Mouse (Mus musculus): ENCODE data around the gene Bbs4. TPM values are rescaled to one million over a fixed set of nuclear protein-coding genes. Genes with fewer than 3 reads are reported as not detected.

Gene Bbs4
- polyA plus RNA-seq, 1 experiment from 2014 or later, result 37.7 TPM

DNA sequence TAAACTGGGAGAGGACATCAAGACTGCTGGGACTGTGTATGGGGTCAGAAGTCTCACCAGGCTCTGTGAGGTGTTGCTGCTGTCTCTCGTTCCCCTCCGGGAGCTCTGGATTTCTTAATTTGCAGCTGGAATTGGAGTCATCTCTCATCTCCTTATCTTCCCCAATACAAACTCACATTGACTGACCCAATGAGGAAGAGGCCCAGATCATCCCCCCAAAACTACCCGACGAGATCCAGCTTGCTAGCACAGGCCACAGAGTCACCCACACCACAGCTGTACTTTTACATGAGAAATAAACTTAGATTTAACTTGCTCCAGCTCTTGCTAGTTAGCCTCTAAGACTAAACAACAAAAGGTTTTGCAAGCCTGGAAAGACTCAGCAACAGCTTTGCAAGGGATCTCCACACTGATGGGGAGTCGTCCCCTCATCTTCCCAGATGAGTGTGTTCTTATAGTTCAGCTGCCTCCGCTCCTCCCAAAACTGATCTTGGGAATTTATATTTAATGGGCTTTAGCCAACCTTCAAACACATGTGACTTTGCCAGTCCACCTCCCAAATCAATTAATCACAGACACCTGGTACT, 63.7 kb downstream of the Bbs4 start:
- Histone ChIP-seq H3K4me1 (ENCODE audit: control insufficient read depth, insufficient read depth, low read length) (0 out of 2 replicates have a peak, but pooled peaks cover 6% of the 10 kb centered on the region), H3K9ac (replicated peaks; ENCODE audit: low read depth, low read length) (no peak overlapping the region), H3K27ac (ENCODE audit: low read depth, low read length) (no peak overlapping the region), H3K9me3 (ENCODE audit: control insufficient read depth, low read length) (no peaks in the 10 kb centered on the region), H3K36me3 (ENCODE audit: control insufficient read depth, insufficient read depth, low read length) (no peaks in the 10 kb centered on the region), H3K27me3 (ENCODE audit: control insufficient read depth, insufficient read depth, low read length) (no peaks in the 10 kb centered on the region), H3K4me3 (ENCODE audit: low read depth, low read length) (no peak overlapping the region), H3K4me2 (ENCODE audit: low read depth, low read length) (no peak overlapping the region)
- WGBS, result 83% methylated on average over 6 of the region's 6 CpGs
- no peak for ATAC-seq (ENCODE audit: low read depth)

DNA sequence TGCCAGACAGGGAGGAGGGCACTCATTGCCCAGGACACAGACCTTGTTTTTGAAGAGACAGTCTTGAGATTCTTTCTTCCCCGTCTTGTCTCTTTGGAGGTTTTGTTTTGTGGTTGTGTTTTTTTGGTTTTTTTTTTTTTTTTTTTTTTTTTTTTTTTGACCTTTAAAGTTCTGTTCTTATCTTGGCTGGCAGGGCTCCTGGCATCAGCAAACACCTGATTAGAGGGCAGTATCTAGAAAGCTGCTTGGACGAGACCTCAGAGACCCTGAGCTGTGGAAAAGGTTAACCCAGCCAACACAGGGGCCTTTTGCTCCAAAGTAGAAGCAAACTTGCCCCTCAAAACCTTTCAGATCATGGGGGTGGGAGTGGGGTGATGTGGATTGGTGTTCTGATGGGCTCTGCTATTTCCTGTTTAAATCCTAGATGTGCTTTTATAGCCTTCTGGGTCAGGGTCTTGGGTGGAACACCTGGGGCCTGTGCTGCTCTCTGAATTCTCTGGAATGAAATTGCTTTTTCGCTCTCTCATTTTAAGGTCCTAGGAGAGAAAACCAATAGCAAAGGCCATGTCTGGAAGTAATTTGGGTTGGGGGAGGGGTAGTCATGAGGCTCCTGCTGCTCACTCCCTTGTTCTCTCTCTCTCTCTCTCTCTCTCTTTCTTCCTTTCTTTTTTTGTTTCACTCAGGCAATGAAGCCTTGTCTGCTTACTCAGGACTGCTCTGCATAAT, 64.5 kb downstream of the Bbs4 start:
- Histone ChIP-seq H3K4me1 (ENCODE audit: control insufficient read depth, insufficient read depth, low read length) (0 out of 2 replicates have a peak, but pooled peaks cover 6% of the 10 kb centered on the region), H3K4me2 (ENCODE audit: low read depth, low read length) (no peak overlapping the region), H3K9ac (replicated peaks; ENCODE audit: low read depth, low read length) (no peak overlapping the region), H3K27ac (ENCODE audit: low read depth, low read length) (no peak overlapping the region), H3K9me3 (ENCODE audit: control insufficient read depth, low read length) (no peaks in the 10 kb centered on the region), H3K27me3 (ENCODE audit: control insufficient read depth, insufficient read depth, low read length) (no peaks in the 10 kb centered on the region), H3K4me3 (ENCODE audit: low read depth, low read length) (no peak overlapping the region), H3K36me3 (ENCODE audit: control insufficient read depth, insufficient read depth, low read length) (no peaks in the 10 kb centered on the region)
- ATAC-seq (ENCODE audit: low read depth), result no peak
- WGBS, result 59% methylated on average over 3 of the region's 3 CpGs

DNA sequence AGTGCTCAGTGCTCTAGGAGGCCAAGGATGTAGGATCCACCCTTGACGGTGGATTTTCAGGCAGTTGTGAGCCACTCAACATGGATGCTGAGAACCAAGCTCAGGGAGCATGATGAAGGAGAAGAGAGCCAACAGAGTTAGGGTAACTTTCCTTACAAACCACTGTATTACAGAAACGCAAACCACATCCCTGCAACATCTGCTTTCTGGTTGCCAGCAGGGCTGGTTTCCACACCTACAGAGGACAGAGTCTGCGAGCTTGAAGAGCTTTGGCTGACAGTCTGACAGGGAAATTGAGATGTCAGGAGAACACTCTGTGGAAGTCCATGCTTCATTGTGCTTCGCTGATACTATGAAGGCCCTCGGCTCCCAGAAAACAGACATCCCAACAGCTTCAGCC, 65.2 kb downstream of the Bbs4 start:
- H3K27me3 ChIP-seq (ENCODE audit: control insufficient read depth, insufficient read depth, low read length), result no peaks in the 10 kb centered on the region
- no peak for ATAC-seq (ENCODE audit: low read depth)
- no peaks in the 10 kb centered on the region for H3K9me3 ChIP-seq (ENCODE audit: control insufficient read depth, low read length)
- no peaks in the 10 kb centered on the region for H3K36me3 ChIP-seq (ENCODE audit: control insufficient read depth, insufficient read depth, low read length)
- no peak overlapping the region for H3K9ac ChIP-seq (replicated peaks; ENCODE audit: low read depth, low read length)
- no peak overlapping the region for H3K4me3 ChIP-seq (ENCODE audit: low read depth, low read length)
- 0 out of 2 replicates have a peak, but pooled peaks cover 6% of the 10 kb centered on the region for H3K4me1 ChIP-seq (ENCODE audit: control insufficient read depth, insufficient read depth, low read length)
- H3K4me2 ChIP-seq (ENCODE audit: low read depth, low read length), result no peak overlapping the region
- no peak overlapping the region for H3K27ac ChIP-seq (ENCODE audit: low read depth, low read length)
- WGBS, result 88% methylated on average over 5 of the region's 5 CpGs

DNA sequence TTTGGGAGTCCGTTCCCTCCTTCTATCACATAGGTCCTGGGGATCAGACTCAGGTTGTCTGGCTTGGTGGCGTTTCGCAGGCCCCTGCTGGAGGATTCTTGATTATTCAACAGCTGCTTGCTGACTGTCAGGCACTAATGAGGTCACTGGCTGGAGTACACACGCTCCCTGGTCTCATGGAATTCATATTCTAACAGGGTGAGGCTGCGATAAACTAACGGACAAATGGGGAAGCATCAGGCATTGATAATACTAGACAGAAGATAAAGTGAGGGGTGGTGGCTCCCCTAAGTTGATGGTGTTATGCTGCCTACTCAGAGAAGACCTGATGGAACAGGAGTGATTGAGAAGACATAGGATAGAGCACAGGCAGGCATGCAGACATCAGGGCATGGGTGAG, 67.7 kb downstream of the Bbs4 start:
- Histone ChIP-seq H3K4me1 (ENCODE audit: control insufficient read depth, insufficient read depth, low read length) (0 out of 2 replicates have a peak, but pooled peaks cover 2% of the 10 kb centered on the region), H3K9me3 (ENCODE audit: control insufficient read depth, low read length) (no peaks in the 10 kb centered on the region), H3K27ac (ENCODE audit: low read depth, low read length) (no peak overlapping the region), H3K4me3 (ENCODE audit: low read depth, low read length) (no peak overlapping the region), H3K36me3 (ENCODE audit: control insufficient read depth, insufficient read depth, low read length) (no peaks in the 10 kb centered on the region), H3K27me3 (ENCODE audit: control insufficient read depth, insufficient read depth, low read length) (no peaks in the 10 kb centered on the region), H3K9ac (replicated peaks; ENCODE audit: low read depth, low read length) (no peak overlapping the region), H3K4me2 (ENCODE audit: low read depth, low read length) (no peak overlapping the region)
- 79% methylated on average over 6 of the region's 6 CpGs for WGBS
- no peak for ATAC-seq (ENCODE audit: low read depth)

DNA sequence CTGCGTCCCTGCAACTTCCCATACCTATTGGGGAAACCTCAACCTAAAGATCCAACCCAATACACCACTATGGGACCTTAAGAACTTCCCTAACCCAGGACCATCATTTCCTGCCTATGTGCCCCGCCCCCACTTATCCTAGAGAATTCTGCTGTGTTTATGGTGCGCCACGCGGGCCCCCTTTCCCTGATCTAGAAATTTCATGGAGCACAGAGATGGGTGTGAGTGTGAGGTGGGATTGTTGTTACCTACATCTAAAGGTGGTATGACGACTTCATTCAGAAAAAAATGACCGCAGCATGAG, 70.7 kb downstream of the Bbs4 start:
- Histone ChIP-seq H3K27ac (ENCODE audit: low read depth, low read length) (no peak overlapping the region), H3K4me2 (ENCODE audit: low read depth, low read length) (peak overlapping the region; percentile 27; the same call in 1 of the 2 replicates), H3K4me3 (ENCODE audit: low read depth, low read length) (no peak overlapping the region), H3K4me1 (ENCODE audit: control insufficient read depth, insufficient read depth, low read length) (no peaks in the 10 kb centered on the region), H3K9ac (replicated peaks; ENCODE audit: low read depth, low read length) (no peak overlapping the region), H3K36me3 (ENCODE audit: control insufficient read depth, insufficient read depth, low read length) (no peaks in the 10 kb centered on the region), H3K9me3 (ENCODE audit: control insufficient read depth, low read length) (no peaks in the 10 kb centered on the region), H3K27me3 (ENCODE audit: control insufficient read depth, insufficient read depth, low read length) (no peaks in the 10 kb centered on the region)
- 0 out of 2 replicates have a peak, but pooled peaks have one; percentile 11 for ATAC-seq (ENCODE audit: low read depth)
- 60% methylated on average over 7 of the region's 7 CpGs for whole genome bisulfite sequencing

DNA sequence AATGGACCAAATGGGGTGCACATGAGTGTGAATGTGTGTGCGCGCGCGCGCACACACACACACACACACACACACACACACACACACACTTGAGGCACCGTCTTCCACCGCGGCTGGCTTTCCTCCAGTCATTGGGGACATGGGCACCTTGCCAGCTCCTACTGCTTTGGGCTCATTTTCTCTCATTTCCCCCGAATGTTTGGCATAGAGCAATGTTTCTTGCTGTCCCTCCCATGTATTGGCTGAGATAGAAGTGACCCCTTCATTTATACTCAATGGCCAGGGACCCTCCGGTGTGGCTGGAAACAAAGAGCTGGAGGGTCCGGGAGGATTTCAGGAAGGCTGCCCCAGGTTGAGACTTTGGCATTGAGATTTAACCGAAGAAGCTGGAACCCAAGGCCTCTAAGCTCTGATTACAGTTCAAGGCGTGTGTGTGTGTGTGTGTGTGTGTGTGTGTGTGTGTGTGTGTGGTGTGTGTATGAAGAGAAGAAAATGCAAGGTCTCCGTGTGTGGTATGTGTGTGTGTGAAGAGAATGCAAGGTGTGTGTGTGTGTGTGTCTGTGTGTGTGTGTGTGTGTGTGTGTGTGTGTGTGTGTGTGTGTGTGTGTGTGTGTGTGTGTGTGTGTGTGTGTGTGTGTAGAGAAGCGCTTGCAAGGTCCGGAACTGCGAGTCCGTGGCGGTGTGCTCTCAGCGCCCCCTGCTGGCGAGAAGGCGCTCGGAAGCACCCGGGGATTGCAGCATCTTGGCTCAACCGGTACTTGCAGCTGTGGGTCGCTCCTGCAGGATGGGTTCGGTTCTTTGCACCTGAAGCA, 71.2 kb downstream of the Bbs4 start:
- Histone ChIP-seq H3K4me1 (ENCODE audit: control insufficient read depth, insufficient read depth, low read length) (no peaks in the 10 kb centered on the region), H3K9me3 (ENCODE audit: control insufficient read depth, low read length) (no peaks in the 10 kb centered on the region), H3K36me3 (ENCODE audit: control insufficient read depth, insufficient read depth, low read length) (no peaks in the 10 kb centered on the region), H3K27me3 (ENCODE audit: control insufficient read depth, insufficient read depth, low read length) (no peaks in the 10 kb centered on the region), H3K4me3 (ENCODE audit: low read depth, low read length) (no peak overlapping the region), H3K9ac (replicated peaks; ENCODE audit: low read depth, low read length) (no peak overlapping the region), H3K27ac (ENCODE audit: low read depth, low read length) (no peak overlapping the region), H3K4me2 (ENCODE audit: low read depth, low read length) (peak overlapping the region; percentile 27; the same call in 1 of the 2 replicates)
- WGBS, result 43% methylated on average over 24 of the region's 27 CpGs
- peak; percentile 86 for ATAC-seq (ENCODE audit: low read depth)

DNA sequence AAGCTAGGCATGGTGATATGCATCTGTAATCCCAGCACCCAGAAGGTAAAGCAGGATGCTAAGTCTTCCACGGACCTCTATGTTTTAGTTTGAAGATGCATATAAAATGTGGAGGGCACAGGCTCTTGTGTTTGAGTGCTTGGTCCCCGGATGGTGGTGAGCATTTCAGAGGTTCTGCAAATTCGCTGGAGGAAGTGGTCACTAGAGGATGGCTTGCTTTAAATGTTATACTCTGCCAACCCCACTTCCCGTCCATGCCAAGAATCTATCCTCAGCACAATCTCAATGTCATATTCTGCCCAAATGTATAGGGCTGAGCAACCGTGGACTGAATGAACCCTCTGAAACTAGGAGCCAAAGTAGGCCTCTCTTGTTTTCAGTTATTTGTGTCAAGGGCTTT, 72.4 kb downstream of the Bbs4 start:
- Histone ChIP-seq H3K4me3 (ENCODE audit: low read depth, low read length) (no peak overlapping the region), H3K4me2 (ENCODE audit: low read depth, low read length) (no peak overlapping the region), H3K4me1 (ENCODE audit: control insufficient read depth, insufficient read depth, low read length) (no peaks in the 10 kb centered on the region), H3K27me3 (ENCODE audit: control insufficient read depth, insufficient read depth, low read length) (no peaks in the 10 kb centered on the region), H3K27ac (ENCODE audit: low read depth, low read length) (no peak overlapping the region), H3K36me3 (ENCODE audit: control insufficient read depth, insufficient read depth, low read length) (no peaks in the 10 kb centered on the region), H3K9ac (replicated peaks; ENCODE audit: low read depth, low read length) (no peak overlapping the region), H3K9me3 (ENCODE audit: control insufficient read depth, low read length) (no peaks in the 10 kb centered on the region)
- whole genome bisulfite sequencing, result 88% methylated on average over 5 of the region's 5 CpGs
- ATAC-seq (ENCODE audit: low read depth), result no peak

DNA sequence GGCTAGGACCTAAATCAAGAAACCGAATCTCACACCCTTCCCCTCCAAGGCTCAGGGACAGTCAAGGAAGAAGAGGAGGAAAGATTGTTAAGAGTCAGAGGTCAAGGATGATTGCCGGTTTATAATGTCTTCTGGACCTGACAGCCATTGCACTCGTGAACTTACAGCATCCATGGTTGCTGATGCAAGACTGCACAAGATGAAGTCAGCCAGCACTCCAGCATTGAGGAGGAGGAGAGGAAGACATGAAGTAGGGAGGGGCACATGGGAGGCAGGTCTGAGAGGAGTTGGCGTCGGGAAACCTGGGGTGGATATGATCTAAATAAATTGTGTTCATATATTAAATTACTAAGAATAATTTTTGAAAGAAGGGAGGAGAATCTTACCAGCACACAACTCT, 74.6 kb downstream of the Bbs4 start:
- no peaks in the 10 kb centered on the region for H3K36me3 ChIP-seq (ENCODE audit: control insufficient read depth, insufficient read depth, low read length)
- H3K27ac ChIP-seq (ENCODE audit: low read depth, low read length), result no peak overlapping the region
- no peak overlapping the region for H3K9ac ChIP-seq (replicated peaks; ENCODE audit: low read depth, low read length)
- no peak overlapping the region for H3K4me2 ChIP-seq (ENCODE audit: low read depth, low read length)
- no peaks in the 10 kb centered on the region for H3K4me1 ChIP-seq (ENCODE audit: control insufficient read depth, insufficient read depth, low read length)
- ATAC-seq (ENCODE audit: low read depth), result no peak
- H3K4me3 ChIP-seq (ENCODE audit: low read depth, low read length), result no peak overlapping the region
- no peaks in the 10 kb centered on the region for H3K27me3 ChIP-seq (ENCODE audit: control insufficient read depth, insufficient read depth, low read length)
- 78% methylated on average over 5 of the region's 5 CpGs for WGBS
- no peaks in the 10 kb centered on the region for H3K9me3 ChIP-seq (ENCODE audit: control insufficient read depth, low read length)

DNA sequence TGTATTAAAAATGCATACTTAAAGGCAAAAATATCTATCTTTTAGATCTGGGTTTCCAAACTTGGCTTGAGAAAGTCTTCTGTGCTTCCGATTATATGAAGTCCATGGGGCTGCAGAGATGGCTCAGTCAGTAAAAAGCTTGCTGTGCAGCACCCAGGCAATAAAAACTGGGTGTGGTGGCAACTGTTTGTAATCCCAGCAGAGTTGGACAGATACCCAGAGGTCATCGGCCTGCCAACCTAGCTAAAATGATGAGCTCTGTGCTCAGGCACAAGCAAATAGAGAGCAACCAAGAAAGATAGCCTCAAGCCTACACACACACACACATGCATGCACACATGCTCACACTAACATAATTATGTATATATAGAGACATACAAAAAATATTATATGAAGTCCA, 75.1 kb downstream of the Bbs4 start:
- no peaks in the 10 kb centered on the region for H3K36me3 ChIP-seq (ENCODE audit: control insufficient read depth, insufficient read depth, low read length)
- H3K9me3 ChIP-seq (ENCODE audit: control insufficient read depth, low read length), result no peaks in the 10 kb centered on the region
- ATAC-seq (ENCODE audit: low read depth), result no peak
- H3K4me1 ChIP-seq (ENCODE audit: control insufficient read depth, insufficient read depth, low read length), result no peaks in the 10 kb centered on the region
- WGBS, result 88% methylated on average over 2 of the region's 2 CpGs
- H3K4me3 ChIP-seq (ENCODE audit: low read depth, low read length), result no peak overlapping the region
- no peak overlapping the region for H3K4me2 ChIP-seq (ENCODE audit: low read depth, low read length)
- no peak overlapping the region for H3K27ac ChIP-seq (ENCODE audit: low read depth, low read length)
- no peak overlapping the region for H3K9ac ChIP-seq (replicated peaks; ENCODE audit: low read depth, low read length)
- no peaks in the 10 kb centered on the region for H3K27me3 ChIP-seq (ENCODE audit: control insufficient read depth, insufficient read depth, low read length)

Data from neural tube, embryonic 14.5 days (tissue).